Mouse (Mus musculus): ENCODE results near the gene Ttll13. TPM values are rescaled to one million over a fixed set of nuclear protein-coding genes. Genes with fewer than 3 reads are reported as not detected.

The Ttll13 gene
- 1 to 10 TPM; 1.5 to 2.7 (median 2.1) TPM for total RNA-seq (2022)

GRCm38 (mm10) chr7:80246148-80246721, at the start of gene Ttll13:
Ttll13 (plus strand) TSS chr7:80246376.
- DNase-seq (ENCODE audit: low spot score in 2 of 2), result peak; percentile 75 to 97

GRCm38 (mm10) chr7:80197371-80197770, 48.8 kb upstream of the Ttll13 start:
- no peak for DNase-seq (ENCODE audit: low spot score in 2 of 2)

- DNase-seq (ENCODE audit: low spot score in 2 of 2), result peak; percentile 58 to 86
Observed at GRCm38 (mm10) chr7:80197941-80198778, 48.0 kb upstream of the Ttll13 start.

- no peak for DNase-seq (ENCODE audit: low spot score in 2 of 2)
Observed at GRCm38 (mm10) chr7:80198863-80199262, 47.3 kb upstream of the Ttll13 start.

- DNase-seq (ENCODE audit: low spot score in 2 of 2), result no peak
Observed at GRCm38 (mm10) chr7:80199286-80199685, 46.9 kb upstream of the Ttll13 start.

- DNase-seq (ENCODE audit: low spot score in 2 of 2), result no peak
Observed at GRCm38 (mm10) chr7:80199851-80200587, 46.2 kb upstream of the Ttll13 start.

GRCm38 (mm10) chr7:80200588-80200945, 45.6 kb upstream of the Ttll13 start:
- DNase-seq (ENCODE audit: low spot score in 2 of 2), result no peak

GRCm38 (mm10) chr7:80200963-80201539, 45.1 kb upstream of the Ttll13 start:
- DNase-seq (ENCODE audit: low spot score in 2 of 2), result no peak

- no peak for DNase-seq (ENCODE audit: low spot score in 2 of 2)
Observed at GRCm38 (mm10) chr7:80201888-80202540, 44.2 kb upstream of the Ttll13 start.

- DNase-seq (ENCODE audit: low spot score in 2 of 2), result no peak
Observed at GRCm38 (mm10) chr7:80202961-80203360, 43.2 kb upstream of the Ttll13 start.

- DNase-seq (ENCODE audit: low spot score in 2 of 2), result no peak
Observed at GRCm38 (mm10) chr7:80203638-80204096, 42.5 kb upstream of the Ttll13 start.

- no peak for DNase-seq (ENCODE audit: low spot score in 2 of 2)
Observed at GRCm38 (mm10) chr7:80204362-80204761, 41.8 kb upstream of the Ttll13 start.

GRCm38 (mm10) chr7:80204961-80205360, 41.2 kb upstream of the Ttll13 start:
- no peak for DNase-seq (ENCODE audit: low spot score in 2 of 2)

GRCm38 (mm10) chr7:80205705-80206589, 40.2 kb upstream of the Ttll13 start:
- DNase-seq (ENCODE audit: low spot score in 2 of 2), result no peak

GRCm38 (mm10) chr7:80207314-80207731, 38.9 kb upstream of the Ttll13 start:
- DNase-seq (ENCODE audit: low spot score in 2 of 2), result no peak

- no peak for DNase-seq (ENCODE audit: low spot score in 2 of 2)
Observed at GRCm38 (mm10) chr7:80208026-80208642, 38.0 kb upstream of the Ttll13 start.

- DNase-seq (ENCODE audit: low spot score in 2 of 2), result no peak
Observed at GRCm38 (mm10) chr7:80208738-80209430, 37.3 kb upstream of the Ttll13 start.

GRCm38 (mm10) chr7:80209669-80210068, 36.5 kb upstream of the Ttll13 start:
- no peak for DNase-seq (ENCODE audit: low spot score in 2 of 2)

- no peak for DNase-seq (ENCODE audit: low spot score in 2 of 2)
Observed at GRCm38 (mm10) chr7:80210982-80211381, 35.2 kb upstream of the Ttll13 start.

Data from left cerebral cortex, adult 8-10 months (tissue).